Mouse (Mus musculus): ENCODE measurements at regions not wholly inside any gene's neighbourhood (a gene's known extent, or its start where the extent isn't known, plus 50 kb on each side); places are given as distances from the start of the nearest gene placed in this dataset.
A peak's percentile ranks its signal among the peaks of the same experiment; 100 is the strongest.

GRCm38 (mm10) chr14:100457870-100458726, 173.6 kb upstream of the Klf12 start:
- no peak for DNase-seq

DNA sequence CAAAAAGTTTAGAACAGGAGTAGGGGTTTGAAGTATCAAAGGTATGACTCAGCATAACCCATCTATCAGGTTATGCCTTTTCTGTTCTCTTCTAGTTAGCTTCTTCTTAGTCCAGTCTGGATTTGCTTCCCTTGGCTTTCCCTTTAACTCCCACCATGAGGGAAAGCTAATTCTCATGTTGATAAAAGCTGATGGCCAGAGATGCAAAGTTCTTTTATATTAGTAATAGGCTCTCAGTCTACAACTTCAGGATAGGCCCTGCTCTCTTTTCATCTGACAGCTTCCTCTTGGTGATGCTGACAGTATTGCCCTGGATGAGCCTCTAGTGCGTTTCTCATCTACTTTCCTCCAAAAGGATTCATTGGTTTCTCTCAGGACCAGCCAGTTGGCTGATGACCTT, 161.7 kb upstream of the Klf12 start:
- DNase-seq = no peak

- DNase-seq = no peak
Observed at GRCm38 (mm10) chr14:100444848-100445247, 160.4 kb upstream of the Klf12 start.

DNA sequence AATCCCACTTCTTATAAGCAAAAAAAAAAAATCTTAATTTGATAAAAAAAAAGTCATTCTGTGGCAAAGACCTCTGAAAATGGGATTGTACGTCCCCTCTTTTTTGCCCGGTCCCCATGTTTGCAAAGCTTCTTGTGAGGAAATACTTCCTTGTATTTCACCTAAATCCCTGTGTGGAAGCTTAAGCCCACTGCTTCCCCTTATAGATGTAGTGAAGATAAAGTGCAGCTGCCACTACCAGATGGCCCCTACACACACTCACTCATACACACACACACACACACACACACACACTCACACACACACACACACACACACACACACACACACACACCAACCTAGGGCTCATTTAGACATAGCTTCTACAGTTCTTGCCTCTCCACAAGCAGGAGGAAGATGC, 159.6 kb upstream of the Klf12 start:
- DNase-seq = no peak

- DNase-seq = no peak
Observed at GRCm38 (mm10) chr14:100437552-100437951, 153.1 kb upstream of the Klf12 start.

DNA sequence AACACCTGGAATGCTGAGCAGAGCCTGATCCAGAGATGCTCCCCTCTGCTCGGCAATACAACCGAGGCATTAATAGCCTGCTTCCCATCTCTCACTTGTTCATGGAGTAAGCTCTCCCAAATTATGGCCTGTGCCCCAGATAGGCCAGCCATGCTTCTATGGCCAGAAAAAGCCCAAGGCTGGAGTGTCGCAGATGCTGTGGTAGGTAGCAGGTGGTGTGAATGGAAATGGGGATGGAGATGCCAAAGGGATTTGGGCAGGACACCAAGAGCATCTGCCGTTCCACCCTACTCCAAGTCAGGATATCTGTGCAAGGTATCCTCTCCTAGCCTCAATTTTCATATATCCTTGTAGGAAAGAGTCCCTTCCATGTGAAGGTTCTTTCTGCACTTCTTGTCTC, 145.2 kb upstream of the Klf12 start:
- DNase-seq = peak; percentile 10

DNA sequence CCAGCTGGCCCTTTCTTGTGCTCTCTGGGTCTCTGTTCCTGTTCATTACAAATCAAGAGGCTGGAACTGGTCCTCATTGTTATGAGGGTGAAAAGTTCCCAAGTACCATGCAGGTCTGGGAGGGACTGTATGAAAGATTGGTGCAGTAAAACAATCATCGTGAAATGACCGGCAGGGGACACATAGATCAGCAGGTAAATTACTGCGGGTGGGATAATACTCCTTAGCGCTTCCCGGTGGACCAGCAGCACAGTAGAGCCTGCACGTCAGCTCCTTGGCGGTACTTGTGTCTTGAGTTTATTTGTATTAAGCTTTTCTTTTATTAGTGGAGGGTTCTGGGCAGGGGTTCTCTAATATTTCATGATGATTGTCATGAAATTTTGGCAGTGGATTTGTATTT, 141.9 kb upstream of the Klf12 start:
- DNase-seq = no peak

GRCm38 (mm10) chr14:100423790-100424189, 139.3 kb upstream of the Klf12 start:
- DNase-seq = no peak

GRCm38 (mm10) chr14:100421666-100422065, 137.2 kb upstream of the Klf12 start:
- DNase-seq = no peak

DNA sequence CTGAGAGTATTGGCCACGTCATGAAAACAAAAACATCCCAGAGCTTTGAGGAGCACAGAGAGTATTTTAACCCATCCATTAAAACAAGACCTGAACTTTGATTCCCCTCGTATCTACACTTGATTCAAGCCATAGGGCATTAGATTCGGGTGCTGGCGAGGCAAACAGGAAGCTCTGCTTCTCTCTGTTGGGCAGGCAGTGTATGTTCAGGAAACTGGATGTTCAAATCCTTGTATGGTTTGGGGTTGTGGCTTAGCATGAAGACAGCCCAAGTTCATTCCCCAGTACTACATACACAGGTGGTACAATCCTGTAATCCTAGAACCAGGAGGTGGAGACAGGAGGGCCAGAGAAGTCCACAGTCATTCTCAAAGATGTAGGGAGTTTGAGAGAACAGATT, 130.6 kb upstream of the Klf12 start:
- DNase-seq = no peak

GRCm38 (mm10) chr14:100412211-100412610, 127.7 kb upstream of the Klf12 start:
- DNase-seq = no peak

- DNase-seq = no peak
Observed at GRCm38 (mm10) chr14:100397191-100397590, 112.7 kb upstream of the Klf12 start.

- DNase-seq = no peak
Observed at GRCm38 (mm10) chr14:100375218-100375983, 90.9 kb upstream of the Klf12 start.

GRCm38 (mm10) chr14:100374494-100375217, 90.2 kb upstream of the Klf12 start:
- DNase-seq = no peak

DNA sequence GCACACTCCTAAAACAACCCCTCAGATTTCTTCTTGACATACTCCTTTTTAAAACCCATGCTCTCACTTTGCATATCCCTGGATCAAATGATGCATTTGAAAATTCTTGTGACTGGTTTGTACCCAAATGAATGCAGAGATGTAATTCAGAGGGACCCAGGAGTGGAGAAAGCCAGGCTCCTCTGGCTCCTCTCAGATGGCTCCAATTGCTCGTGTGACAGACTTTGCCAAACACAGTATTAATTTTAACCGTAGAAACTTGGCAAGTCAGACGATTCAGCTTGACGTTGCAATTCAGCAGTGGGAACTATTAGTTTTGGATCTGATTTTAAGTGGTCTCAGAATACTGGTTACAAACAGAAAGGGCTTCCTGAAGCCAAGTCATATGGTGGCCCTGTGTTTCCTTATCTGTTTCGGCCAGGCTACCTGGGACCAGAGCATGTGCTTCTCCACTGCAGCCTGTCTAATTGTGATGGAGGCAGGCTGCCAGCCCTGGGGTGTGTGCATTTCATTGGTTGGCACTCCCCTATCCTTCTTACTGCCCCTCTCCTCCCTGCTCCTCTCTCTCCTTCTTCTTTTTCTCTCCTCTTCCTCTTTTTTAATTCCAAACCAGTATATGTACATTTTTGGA, 81.9 kb upstream of the Klf12 start:
- no peak for DNase-seq

DNA sequence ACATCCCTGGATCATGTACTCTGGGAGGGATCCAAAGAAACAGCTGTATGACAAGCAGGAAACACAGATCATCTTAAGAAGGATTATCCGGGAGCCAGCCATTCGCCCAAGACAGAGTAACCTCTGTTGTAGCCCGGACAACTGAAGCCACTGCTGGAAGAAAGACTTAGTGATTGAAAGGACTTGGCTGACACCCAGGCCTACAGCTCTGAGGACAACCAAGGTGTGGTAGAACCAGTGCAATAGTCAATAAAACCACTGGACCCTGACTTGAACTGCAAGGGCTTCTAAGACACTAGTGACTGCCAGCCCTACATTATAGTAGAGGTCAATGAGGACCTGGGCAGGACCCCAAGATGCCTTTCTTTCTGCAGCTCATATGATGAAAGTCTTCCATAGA, 78.3 kb upstream of the Klf12 start:
- no peak for DNase-seq

GRCm38 (mm10) chr14:100361346-100362029, 77.0 kb upstream of the Klf12 start:
- DNase-seq = no peak

GRCm38 (mm10) chr14:100359881-100360280, 75.4 kb upstream of the Klf12 start:
- no peak for DNase-seq

DNA sequence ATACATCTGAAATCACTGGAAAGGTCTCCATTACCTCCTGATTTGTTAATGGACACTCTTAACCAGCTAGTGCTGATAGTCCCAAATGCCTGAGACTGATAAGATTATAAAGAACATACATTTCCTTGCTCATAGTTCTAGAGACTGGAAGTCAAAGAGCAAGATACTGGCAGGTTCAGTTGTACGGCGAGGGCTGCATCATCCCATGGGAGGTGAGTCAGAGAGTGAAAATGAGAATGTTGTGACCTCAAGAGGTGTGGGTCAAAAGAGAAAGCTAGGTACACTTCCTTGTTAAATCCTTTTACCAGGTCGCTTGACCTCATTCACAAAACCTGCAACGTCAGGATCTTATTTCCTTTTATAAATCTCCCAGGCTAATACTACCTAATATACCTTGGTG, 72.7 kb upstream of the Klf12 start:
- DNase-seq = no peak

DNA sequence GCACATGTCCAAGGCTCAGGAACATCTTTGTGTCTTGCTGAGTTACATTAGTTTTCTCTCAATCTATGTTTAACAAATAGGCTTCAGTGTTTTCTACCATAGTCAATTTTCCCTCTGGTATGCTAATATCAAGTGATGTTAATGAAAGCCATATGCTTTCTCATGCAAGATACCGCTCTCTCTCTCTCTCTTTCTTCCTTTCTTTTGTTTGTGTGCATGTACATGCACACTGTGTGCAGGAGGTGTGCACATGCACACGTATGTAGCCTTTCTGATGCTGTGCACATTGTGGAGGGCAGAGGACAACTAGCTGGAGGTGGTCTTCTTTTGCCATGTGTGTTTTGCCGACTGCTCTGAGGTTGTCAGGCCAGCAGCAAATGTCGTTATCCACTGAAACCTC, 69.0 kb upstream of the Klf12 start:
- no peak for DNase-seq

DNA sequence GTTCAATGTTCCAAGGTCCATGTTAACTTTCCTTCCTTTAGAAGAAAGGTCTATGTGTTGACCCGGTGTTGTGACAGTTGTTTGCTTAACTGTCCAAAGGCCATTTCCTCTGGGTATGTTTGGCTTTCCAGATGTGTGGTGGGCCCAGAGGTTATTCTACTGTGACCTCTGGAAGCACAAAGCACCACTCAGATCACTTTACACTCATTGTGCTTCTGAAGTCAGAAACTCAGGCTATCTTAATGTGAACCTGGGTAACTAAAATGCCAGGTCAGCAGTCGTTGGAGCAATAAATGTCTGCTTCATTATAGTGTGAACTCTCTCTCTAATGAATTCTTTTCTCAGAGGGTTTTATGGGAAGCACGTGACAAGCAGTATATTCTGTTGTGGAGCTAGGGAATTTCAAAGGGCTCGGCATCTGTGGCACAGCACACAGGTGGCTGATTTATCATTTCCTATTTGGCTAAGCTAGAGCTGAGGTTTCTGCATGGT, 68.5 kb upstream of the Klf12 start:
- no peak for DNase-seq

DNA sequence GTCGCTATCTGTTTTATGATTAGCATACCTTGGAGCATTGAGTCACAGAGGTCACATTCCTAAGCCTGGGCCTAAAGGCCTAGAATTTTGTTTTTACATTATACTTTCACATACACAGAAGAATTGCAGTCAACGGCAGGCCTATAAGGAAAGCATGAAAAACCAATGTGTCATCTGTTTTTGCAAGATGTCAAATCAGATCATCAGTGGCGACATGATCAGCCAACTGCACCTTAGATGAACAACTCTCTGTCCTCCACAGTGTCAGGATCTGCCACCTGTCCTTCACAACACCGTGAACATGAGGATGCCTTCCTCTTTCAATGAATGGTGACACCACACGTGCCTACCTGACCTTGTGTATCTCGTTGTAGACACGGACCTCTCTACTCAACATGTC, 66.5 kb upstream of the Klf12 start:
- no peak for DNase-seq

All from cerebellum, adult 8-10 months (tissue).